Mouse (Mus musculus) embryonic facial prominence, embryonic 14.5 days (tissue): ENCODE data around the gene Oosp3. TPM values are rescaled to one million over a fixed set of nuclear protein-coding genes. Genes with fewer than 3 reads are reported as not detected.

Source experiments
- ATAC-seq: fragments of 200-750 bp; cut with Nextera tagmentation; 2 replicates; pipeline ENCODE4 v1.8.0; 2017; ENCODE audit warnings: low read depth, moderate number of reproducible peaks, moderate TSS enrichment
- DNase-seq: peaks from one replicate; pipeline ENCODE4 v3.0.0-alpha.2; 2015; ENCODE audit warnings: low spot score
- H3K27ac ChIP-seq: fragments of 300-500 bp; sonication (generic); replicated peaks from 2 replicates; pipeline ENCODE4 v1.5.1; 2014; ENCODE audit warnings: low read depth, mild to moderate bottlenecking, low read length, moderate library complexity
- H3K27me3 ChIP-seq: fragments of 300-500 bp; sonication (generic); replicated peaks from 2 replicates; pipeline ENCODE4 v1.6.1; 2014; ENCODE audit warnings: low read length; ENCODE audit not compliant: control insufficient read depth, insufficient read depth
- H3K36me3 ChIP-seq: fragments of 300-500 bp; sonication (generic); 2 replicates; pipeline ENCODE4 v1.6.1; 2014; ENCODE audit warnings: low read length, mixed read lengths; ENCODE audit not compliant: control insufficient read depth, insufficient read depth
- H3K4me1 ChIP-seq: fragments of 300-500 bp; sonication (generic); 2 replicates; pipeline ENCODE4 v1.6.1; 2014; ENCODE audit warnings: antibody characterized with exemption, low read length; ENCODE audit not compliant: control insufficient read depth, insufficient read depth
- H3K4me2 ChIP-seq: fragments of 300-500 bp; sonication (generic); 2 replicates; pipeline ENCODE4 v1.6.1; 2014; ENCODE audit warnings: low read depth, mild to moderate bottlenecking, low read length, moderate library complexity, mixed read lengths
- H3K4me3 ChIP-seq: fragments of 300-500 bp; sonication (generic); 2 replicates; pipeline ENCODE4 v1.5.1; 2014; ENCODE audit warnings: low read depth, mild to moderate bottlenecking, low read length
- H3K9ac ChIP-seq: fragments of 300-500 bp; sonication (generic); 2 replicates; pipeline ENCODE4 v1.6.1; 2014; ENCODE audit warnings: low read depth, mild to moderate bottlenecking, low read length, moderate library complexity, mixed read lengths
- H3K9me3 ChIP-seq: fragments of 300-500 bp; sonication (generic); 2 replicates; pipeline ENCODE4 v1.6.1; 2016; ENCODE audit warnings: low read length; ENCODE audit not compliant: control insufficient read depth
- WGBS: fragments of 180-500 bp; shearing (Covaris S2); extraction: QIAGEN DNeasy Blood & Tissue Kit; methylation state at CpG from one replicate; pipeline ENCODE4 v1.1.7; 2014; 5-methylcytosine and 5-hydroxymethylcytosine counted together
- polyA plus RNA-seq: library from polyadenylated mRNA; unstranded; fragments of >200 nt; fragmentation: Nextera tagmentation; extraction: Ambion mirVana; gene quantifications from 2 replicates; pipeline ENCODE4 v1.2.1, GENCODE M21; 2014

Gene Oosp3
- polyA plus RNA-seq = not detected in 2 replicates

DNA sequence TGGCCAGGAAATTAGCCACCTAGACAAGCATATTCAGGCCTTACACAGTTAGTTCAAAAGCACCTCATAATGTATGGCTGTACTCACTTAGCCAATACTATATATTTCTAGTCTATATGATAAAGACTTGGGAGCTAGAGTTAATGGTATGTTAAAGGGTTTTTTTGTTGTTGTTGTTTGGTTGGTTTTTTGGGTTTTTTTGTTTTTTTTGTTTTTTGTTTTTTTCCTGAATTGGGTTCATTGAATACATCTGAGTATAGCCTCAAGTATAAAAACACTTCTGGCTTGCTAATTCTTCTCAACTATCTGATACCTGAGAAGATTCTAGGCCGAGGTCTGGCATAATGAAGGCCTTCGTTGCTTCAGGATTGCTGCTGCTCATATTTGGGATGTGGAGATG is at the start of gene Oosp3:
TSS of gene Oosp3 (plus strand) at position 301 of the 400 bp plus-strand sequence.
- Histone ChIP-seq H3K36me3 (no peaks in the 10 kb centered on the region), H3K4me2 (no peak within 1 kb of the TSS), H3K9ac (no peak within 1 kb of the TSS), H3K27ac (no peak within 1 kb of the TSS), H3K4me1 (no peaks in the 10 kb centered on the region), H3K9me3 (no peaks in the 10 kb centered on the region), H3K4me3 (no peak within 1 kb of the TSS), H3K27me3 (no peaks in the 10 kb centered on the region)
- 73% methylated on average over 2 of the region's 2 CpGs for WGBS
- no peak for DNase-seq
- no peak for ATAC-seq

DNA sequence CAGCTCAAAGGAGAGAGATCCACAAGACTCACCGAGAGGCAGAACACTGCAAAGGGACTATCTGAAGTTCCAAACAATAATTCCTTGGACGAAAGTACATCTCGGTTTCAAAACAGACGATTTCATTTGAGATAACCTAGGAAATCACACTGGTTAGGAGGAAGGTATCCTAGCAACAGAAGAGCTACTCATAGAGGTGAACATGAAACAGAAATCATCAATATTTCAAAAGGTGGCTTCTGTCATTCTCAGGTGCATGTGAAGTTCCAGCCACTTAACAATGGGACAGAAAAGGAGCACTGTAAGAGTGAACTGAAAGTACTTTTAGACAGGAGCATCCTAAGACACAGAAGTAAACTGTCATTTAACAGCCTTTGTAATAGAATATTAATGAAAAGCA is 47.3 kb upstream of the Oosp3 start:
- Histone ChIP-seq H3K4me3 (no peak overlapping the region), H3K4me1 (no peaks in the 10 kb centered on the region), H3K36me3 (no peaks in the 10 kb centered on the region), H3K27me3 (no peaks in the 10 kb centered on the region), H3K4me2 (no peak overlapping the region), H3K9me3 (no peaks in the 10 kb centered on the region), H3K27ac (no peak overlapping the region), H3K9ac (no peak overlapping the region)
- DNase-seq (no peak), ATAC-seq (no peak)
- 75% methylated on average over 4 of the region's 4 CpGs for WGBS

DNA sequence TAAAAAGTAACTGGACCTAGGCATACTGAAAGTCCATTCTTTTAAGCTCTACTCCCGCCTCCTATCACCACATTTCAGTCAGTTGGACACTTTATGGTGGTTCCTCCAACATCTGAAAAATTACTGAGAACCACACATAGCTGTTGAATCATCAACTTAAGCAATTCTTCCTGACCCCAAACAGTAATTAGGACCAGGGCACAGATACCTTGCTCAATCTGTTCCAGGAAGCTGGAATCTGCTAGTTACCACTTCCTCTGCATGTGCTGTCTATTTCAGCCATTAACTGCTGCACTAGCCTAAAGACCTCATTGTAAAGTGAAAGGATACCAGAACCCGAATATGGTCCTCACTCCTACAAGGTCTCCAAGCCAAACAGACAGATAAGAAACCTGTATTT is 37.7 kb upstream of the Oosp3 start:
- 57% methylated on average over 2 of the region's 2 CpGs for WGBS
- ATAC-seq (no peak), DNase-seq (no peak)
- no peak overlapping the region for H3K4me3 ChIP-seq
- no peak overlapping the region for H3K9ac ChIP-seq
- no peak overlapping the region for H3K27ac ChIP-seq
- no peaks in the 10 kb centered on the region for H3K9me3 ChIP-seq
- no peaks in the 10 kb centered on the region for H3K27me3 ChIP-seq
- H3K4me2 ChIP-seq = no peak overlapping the region
- no peaks in the 10 kb centered on the region for H3K4me1 ChIP-seq
- no peaks in the 10 kb centered on the region for H3K36me3 ChIP-seq

DNA sequence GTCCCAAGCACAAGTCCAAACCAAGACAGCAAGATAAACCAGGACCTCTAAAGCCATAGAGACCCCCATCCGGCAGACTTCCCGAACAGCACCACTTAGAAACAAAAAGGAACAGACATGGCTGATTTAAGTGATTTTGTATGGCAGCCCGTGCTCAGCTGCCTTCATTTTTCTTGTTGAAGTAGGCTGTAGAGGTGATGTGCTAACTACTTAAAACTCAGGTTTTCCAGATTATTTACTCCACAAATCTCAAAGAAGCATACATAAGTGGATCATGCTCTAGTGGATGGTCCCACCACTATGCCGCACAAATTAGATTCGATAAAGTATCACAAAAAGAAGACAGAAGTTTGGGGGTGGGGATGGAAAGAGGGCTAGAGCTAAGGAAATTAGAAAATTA is 36.4 kb upstream of the Oosp3 start, which contains the start of gene Oosp2:
TSS of gene Oosp2 (minus strand) at position 101 of the 400 bp plus-strand sequence.
- WGBS = 85% methylated on average over 5 of the region's 5 CpGs
- H3K27me3 ChIP-seq = no peaks in the 10 kb centered on the region
- DNase-seq = no peak
- no peaks in the 10 kb centered on the region for H3K4me1 ChIP-seq
- no peak within 1 kb of the TSS for H3K4me2 ChIP-seq
- H3K9ac ChIP-seq = no peak within 1 kb of the TSS
- H3K4me3 ChIP-seq = no peak within 1 kb of the TSS
- ATAC-seq = no peak
- no peak within 1 kb of the TSS for H3K27ac ChIP-seq
- no peaks in the 10 kb centered on the region for H3K36me3 ChIP-seq
- no peaks in the 10 kb centered on the region for H3K9me3 ChIP-seq

DNA sequence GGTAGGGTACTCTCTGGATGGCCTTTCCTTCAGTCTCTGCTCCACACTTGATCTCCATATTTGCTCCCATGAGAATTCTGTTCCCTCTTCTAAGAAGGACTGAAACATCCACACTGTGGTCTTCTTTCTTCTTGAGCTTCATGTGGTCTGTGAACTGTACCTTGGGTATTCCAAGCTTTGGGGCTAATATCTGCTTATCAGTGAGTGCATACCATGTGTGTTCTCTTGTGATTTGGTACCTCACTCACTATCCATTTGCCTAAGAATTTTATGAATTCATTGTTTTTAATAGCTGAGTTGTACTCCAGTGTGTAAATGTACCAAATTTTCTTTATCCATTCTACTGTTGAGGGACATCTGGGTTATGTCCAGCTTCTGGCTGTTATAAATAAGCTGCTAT is 35.3 kb upstream of the Oosp3 start:
- Histone ChIP-seq H3K4me1 (no peaks in the 10 kb centered on the region), H3K36me3 (no peaks in the 10 kb centered on the region), H3K4me3 (no peak overlapping the region), H3K27ac (no peak overlapping the region), H3K4me2 (no peak overlapping the region), H3K9ac (no peak overlapping the region), H3K27me3 (no peaks in the 10 kb centered on the region), H3K9me3 (no peaks in the 10 kb centered on the region)
- no peak for ATAC-seq
- no peak for DNase-seq

DNA sequence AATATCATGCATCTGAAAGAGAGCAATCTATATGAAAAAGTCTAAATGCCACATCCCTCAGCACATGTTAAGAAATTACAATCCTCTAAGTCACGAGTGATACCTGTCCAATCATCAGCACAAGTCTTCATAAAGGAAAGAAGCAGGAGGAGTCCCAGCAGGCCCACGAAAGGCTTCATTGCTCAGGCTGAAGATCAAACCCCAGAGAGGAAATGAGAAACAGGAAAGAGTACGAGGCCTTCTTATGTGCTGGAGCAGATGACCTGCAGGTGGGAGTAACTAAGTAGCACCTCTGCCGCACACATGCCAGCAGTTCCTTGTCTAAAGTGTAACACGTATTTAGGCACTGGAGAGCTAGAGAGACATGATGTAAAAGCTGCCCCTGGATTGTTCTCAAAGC is 6.0 kb upstream of the Oosp3 start, which contains the start of gene Oosp1:
TSS of gene Oosp1 (minus strand) at position 312 of the 400 bp plus-strand sequence.
- DNase-seq (no peak), ATAC-seq (no peak)
- no peaks in the 10 kb centered on the region for H3K9me3 ChIP-seq
- H3K4me1 ChIP-seq = no peaks in the 10 kb centered on the region
- H3K4me3 ChIP-seq = no peak within 1 kb of the TSS
- no peaks in the 10 kb centered on the region for H3K36me3 ChIP-seq
- H3K27me3 ChIP-seq = no peaks in the 10 kb centered on the region
- H3K9ac ChIP-seq = no peak within 1 kb of the TSS
- 51% methylated on average over 5 of the region's 5 CpGs for WGBS
- H3K27ac ChIP-seq = no peak within 1 kb of the TSS
- no peak within 1 kb of the TSS for H3K4me2 ChIP-seq

DNA sequence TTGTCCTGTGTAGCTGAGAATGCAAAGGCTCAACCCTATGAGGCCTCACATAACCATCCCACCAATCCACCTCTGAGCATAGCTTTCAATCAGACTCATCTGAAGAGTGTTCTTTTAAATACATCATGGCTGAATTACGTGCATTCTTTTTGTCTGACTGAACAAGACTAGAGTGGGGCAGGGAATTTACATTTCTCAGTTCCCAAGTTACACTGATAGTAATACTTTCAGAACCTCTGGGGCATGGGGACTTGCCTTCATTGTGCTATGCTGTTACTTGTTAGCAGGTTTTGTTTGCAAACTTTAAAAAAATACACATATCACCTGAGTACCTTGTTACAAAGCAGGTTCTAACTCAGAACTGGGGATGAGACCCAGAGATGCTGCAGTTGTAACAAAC is 5.4 kb upstream of the Oosp3 start:
- WGBS = 49% methylated on average over 1 of the region's 1 CpGs
- DNase-seq = no peak

DNA sequence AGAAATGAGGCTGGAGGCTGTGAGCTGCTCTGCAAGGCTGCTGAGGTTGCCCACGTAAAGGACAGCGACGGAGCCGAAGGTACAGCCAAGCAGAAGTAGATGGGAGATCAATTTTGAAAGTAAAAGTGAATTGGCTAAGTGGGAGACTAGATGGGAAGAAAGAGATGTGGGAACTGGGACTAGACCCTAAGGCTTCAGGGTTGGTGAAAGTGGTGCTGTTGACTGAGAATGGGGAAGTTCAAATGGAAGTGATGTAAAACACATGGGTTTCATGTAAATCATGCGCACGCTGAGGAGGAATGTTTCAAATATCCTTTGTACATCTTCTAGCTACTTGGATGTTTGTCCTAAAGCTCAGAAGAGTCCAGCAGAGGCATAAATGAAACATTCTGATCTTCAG is 1.5 kb downstream of the Oosp3 start:
- 90% methylated on average over 6 of the region's 6 CpGs for WGBS
- no peak overlapping the region for H3K27ac ChIP-seq
- no peaks in the 10 kb centered on the region for H3K4me1 ChIP-seq

More for the DNA sequence above, 5.4 kb upstream of the Oosp3 start:
- Histone ChIP-seq H3K36me3 (no peaks in the 10 kb centered on the region), H3K4me3 (no peak overlapping the region), H3K9me3 (no peaks in the 10 kb centered on the region), H3K27me3 (no peaks in the 10 kb centered on the region), H3K27ac (no peak overlapping the region), H3K4me2 (no peak overlapping the region), H3K9ac (no peak overlapping the region), H3K4me1 (no peaks in the 10 kb centered on the region)
- no peak for ATAC-seq

DNA sequence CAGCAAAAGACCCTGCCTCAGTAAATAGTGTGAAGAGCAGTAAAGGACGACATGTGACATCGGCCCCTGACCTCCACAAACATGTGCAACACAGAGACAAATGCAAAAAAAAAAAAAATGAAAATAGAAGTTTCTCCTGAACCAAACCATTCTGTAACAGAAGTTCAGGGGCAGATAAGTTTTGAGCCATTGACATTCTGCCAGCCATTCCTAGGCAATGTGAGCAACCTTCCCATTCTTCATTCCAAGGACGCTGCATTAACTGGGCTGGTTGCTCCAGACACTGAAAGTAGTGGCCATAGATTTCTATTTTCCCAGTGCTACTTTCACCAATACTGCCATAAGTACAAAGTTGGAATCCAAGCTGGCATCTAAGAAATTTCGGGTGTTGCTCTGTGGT is 15.6 kb downstream of the Oosp3 start:
- H3K27me3 ChIP-seq = no peaks in the 10 kb centered on the region
- no peaks in the 10 kb centered on the region for H3K36me3 ChIP-seq
- DNase-seq (no peak), ATAC-seq (no peak)
- no peaks in the 10 kb centered on the region for H3K9me3 ChIP-seq
- no peak overlapping the region for H3K4me3 ChIP-seq
- H3K4me1 ChIP-seq = no peaks in the 10 kb centered on the region
- no peak overlapping the region for H3K4me2 ChIP-seq
- no peak overlapping the region for H3K9ac ChIP-seq
- no peak overlapping the region for H3K27ac ChIP-seq
- 77% methylated on average over 4 of the region's 4 CpGs for WGBS

More for the DNA sequence above, 1.5 kb downstream of the Oosp3 start:
- no peak overlapping the region for H3K4me3 ChIP-seq
- no peak for DNase-seq
- H3K9ac ChIP-seq = no peak overlapping the region
- no peak overlapping the region for H3K4me2 ChIP-seq
- no peaks in the 10 kb centered on the region for H3K27me3 ChIP-seq
- H3K9me3 ChIP-seq = no peaks in the 10 kb centered on the region
- ATAC-seq = no peak
- no peaks in the 10 kb centered on the region for H3K36me3 ChIP-seq
